Mouse (Mus musculus): ENCODE measurements at regions not wholly inside any gene's neighbourhood (a gene's known extent, or its start where the extent isn't known, plus 50 kb on each side); places are given as distances from the start of the nearest gene placed in this dataset.
"Not testable (repeated sequence)": the region's sequence is repeated elsewhere in the genome, so short reads cannot be mapped to it uniquely, and the experiment has no call there.

GRCm38 (mm10) chr8:112309816-112310215, 260.0 kb upstream of the Cntnap4 start:
- Histone ChIP-seq H3K4me3 (ENCODE audit: insufficient read depth, low read length) (no peak overlapping the region), H3K4me1 (ENCODE audit: control insufficient read depth, insufficient read depth, low read length) (no peaks in the 10 kb centered on the region), H3K27ac (ENCODE audit: insufficient read depth, low read length) (no peak overlapping the region)
- TF ChIP-seq CTCF (IDR thresholded peaks at IDR 0.05; ENCODE audit: extremely low read depth, insufficient read depth, low read length) (no peak), POLR2A (IDR thresholded peaks at IDR 0.05; ENCODE audit: extremely low read depth, insufficient read depth, low read length) (no peak)

- H3K4me3 ChIP-seq (ENCODE audit: insufficient read depth, low read length), result no peak overlapping the region
- no peak for TF ChIP-seq CTCF (IDR thresholded peaks at IDR 0.05; ENCODE audit: extremely low read depth, insufficient read depth, low read length)
- no peak for TF ChIP-seq POLR2A (IDR thresholded peaks at IDR 0.05; ENCODE audit: extremely low read depth, insufficient read depth, low read length)
- no peak overlapping the region for H3K27ac ChIP-seq (ENCODE audit: insufficient read depth, low read length)
- H3K4me1 ChIP-seq (ENCODE audit: control insufficient read depth, insufficient read depth, low read length), result no peaks in the 10 kb centered on the region
Observed at GRCm38 (mm10) chr8:112308354-112308753, 261.5 kb upstream of the Cntnap4 start.

GRCm38 (mm10) chr8:112297021-112297420, 272.8 kb upstream of the Cntnap4 start:
- H3K4me3 ChIP-seq (ENCODE audit: insufficient read depth, low read length), result no peak overlapping the region
- no peaks in the 10 kb centered on the region for H3K4me1 ChIP-seq (ENCODE audit: control insufficient read depth, insufficient read depth, low read length)
- no peak overlapping the region for H3K27ac ChIP-seq (ENCODE audit: insufficient read depth, low read length)
- TF ChIP-seq POLR2A (IDR thresholded peaks at IDR 0.05; ENCODE audit: extremely low read depth, insufficient read depth, low read length) (no peak), CTCF (IDR thresholded peaks at IDR 0.05; ENCODE audit: extremely low read depth, insufficient read depth, low read length) (no peak)

- H3K4me3 ChIP-seq (ENCODE audit: insufficient read depth, low read length), result no peak overlapping the region
- no peak for TF ChIP-seq CTCF (IDR thresholded peaks at IDR 0.05; ENCODE audit: extremely low read depth, insufficient read depth, low read length)
- TF ChIP-seq POLR2A (IDR thresholded peaks at IDR 0.05; ENCODE audit: extremely low read depth, insufficient read depth, low read length), result no peak
- no peaks in the 10 kb centered on the region for H3K4me1 ChIP-seq (ENCODE audit: control insufficient read depth, insufficient read depth, low read length)
- no peak overlapping the region for H3K27ac ChIP-seq (ENCODE audit: insufficient read depth, low read length)
Observed at GRCm38 (mm10) chr8:112283316-112283715, 268.5 kb upstream of the Gm6793 start.

- no peaks in the 10 kb centered on the region for H3K4me1 ChIP-seq (ENCODE audit: control insufficient read depth, insufficient read depth, low read length)
- no peak overlapping the region for H3K27ac ChIP-seq (ENCODE audit: insufficient read depth, low read length)
- TF ChIP-seq CTCF (IDR thresholded peaks at IDR 0.05; ENCODE audit: extremely low read depth, insufficient read depth, low read length) (no peak), POLR2A (IDR thresholded peaks at IDR 0.05; ENCODE audit: extremely low read depth, insufficient read depth, low read length) (no peak)
- H3K4me3 ChIP-seq (ENCODE audit: insufficient read depth, low read length), result no peak overlapping the region
Observed at GRCm38 (mm10) chr8:112269598-112269997, 254.8 kb upstream of the Gm6793 start.

- TF ChIP-seq CTCF (IDR thresholded peaks at IDR 0.05; ENCODE audit: extremely low read depth, insufficient read depth, low read length) (no peak), POLR2A (IDR thresholded peaks at IDR 0.05; ENCODE audit: extremely low read depth, insufficient read depth, low read length) (no peak)
- no peak overlapping the region for H3K4me3 ChIP-seq (ENCODE audit: insufficient read depth, low read length)
- no peaks in the 10 kb centered on the region for H3K4me1 ChIP-seq (ENCODE audit: control insufficient read depth, insufficient read depth, low read length)
- no peak overlapping the region for H3K27ac ChIP-seq (ENCODE audit: insufficient read depth, low read length)
Observed at GRCm38 (mm10) chr8:112269214-112269566, 254.4 kb upstream of the Gm6793 start.

- TF ChIP-seq CTCF (IDR thresholded peaks at IDR 0.05; ENCODE audit: extremely low read depth, insufficient read depth, low read length) (no peak), POLR2A (IDR thresholded peaks at IDR 0.05; ENCODE audit: extremely low read depth, insufficient read depth, low read length) (no peak)
- Histone ChIP-seq H3K4me1 (ENCODE audit: control insufficient read depth, insufficient read depth, low read length) (no peaks in the 10 kb centered on the region), H3K27ac (ENCODE audit: insufficient read depth, low read length) (no peak overlapping the region), H3K4me3 (ENCODE audit: insufficient read depth, low read length) (no peak overlapping the region)
Observed at GRCm38 (mm10) chr8:112268544-112269213, 253.8 kb upstream of the Gm6793 start.

GRCm38 (mm10) chr8:112257922-112258475, 243.2 kb upstream of the Gm6793 start:
- Histone ChIP-seq H3K4me3 (ENCODE audit: insufficient read depth, low read length) (peak overlapping the region; percentile 14), H3K4me1 (ENCODE audit: control insufficient read depth, insufficient read depth, low read length) (0 out of 2 replicates have a peak, but pooled peaks cover 1% of the 10 kb centered on the region), H3K27ac (ENCODE audit: insufficient read depth, low read length) (no peak overlapping the region)
- TF ChIP-seq POLR2A (IDR thresholded peaks at IDR 0.05; ENCODE audit: extremely low read depth, insufficient read depth, low read length), result no peak
- TF ChIP-seq CTCF (IDR thresholded peaks at IDR 0.05; ENCODE audit: extremely low read depth, insufficient read depth, low read length), result no peak

- H3K4me1 ChIP-seq (ENCODE audit: control insufficient read depth, insufficient read depth, low read length), result 0 out of 2 replicates have a peak, but pooled peaks cover 1% of the 10 kb centered on the region
- H3K4me3 ChIP-seq (ENCODE audit: insufficient read depth, low read length), result peak overlapping the region; percentile 14
- no peak overlapping the region for H3K27ac ChIP-seq (ENCODE audit: insufficient read depth, low read length)
- TF ChIP-seq CTCF (IDR thresholded peaks at IDR 0.05; ENCODE audit: extremely low read depth, insufficient read depth, low read length), result no peak
- TF ChIP-seq POLR2A (IDR thresholded peaks at IDR 0.05; ENCODE audit: extremely low read depth, insufficient read depth, low read length), result no peak
Observed at GRCm38 (mm10) chr8:112257311-112257894, 242.6 kb upstream of the Gm6793 start.

GRCm38 (mm10) chr8:112246629-112247028, 231.8 kb upstream of the Gm6793 start:
- H3K4me3 ChIP-seq (ENCODE audit: insufficient read depth, low read length); H3K27ac ChIP-seq (ENCODE audit: insufficient read depth, low read length); H3K4me1 ChIP-seq (ENCODE audit: control insufficient read depth, insufficient read depth, low read length): not testable (repeated sequence)
